Mouse (Mus musculus) ovary, postnatal 36 days (tissue): ENCODE results near the gene Mycn.

Source experiments
- DNase-seq: peaks from one replicate; pipeline ENCODE4 v3.0.0; 2022; ENCODE audit warnings: low spot score, mixed read lengths

Mycn gene

DNA sequence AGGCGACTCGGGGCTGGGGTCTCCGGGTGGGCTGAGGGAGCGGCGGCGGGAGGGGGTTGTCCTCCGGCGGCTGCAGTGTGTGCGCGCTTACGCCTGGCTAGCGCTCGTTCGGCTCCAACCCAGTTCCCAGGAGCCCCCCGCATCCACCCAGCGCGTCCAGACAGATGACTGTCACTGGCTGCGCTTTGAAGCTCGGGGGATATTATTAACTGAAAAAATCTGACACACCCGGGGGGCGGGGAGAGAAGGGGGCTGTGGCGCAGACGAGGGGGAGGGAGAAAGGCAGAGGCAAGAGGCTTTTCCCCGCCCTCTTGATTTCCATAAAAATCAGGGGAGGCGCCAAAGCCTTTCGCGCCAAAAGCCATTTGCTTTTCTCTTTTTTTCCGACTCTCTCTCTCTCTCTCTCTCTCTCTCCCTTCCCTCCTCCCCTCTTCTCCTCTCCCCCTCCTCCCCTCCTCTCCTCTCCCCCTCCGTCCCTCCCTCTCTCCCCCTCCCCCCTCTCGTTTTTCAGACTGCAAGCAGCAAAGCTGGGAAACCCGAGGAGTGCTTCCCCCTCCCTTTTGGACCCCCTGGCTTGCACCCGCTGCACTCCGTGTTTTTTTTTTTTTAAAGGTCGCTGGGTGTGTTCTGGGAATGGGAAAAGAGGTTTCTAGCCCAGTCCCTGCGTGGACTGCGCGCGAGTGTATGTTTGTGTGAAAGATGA, at the start of gene Mycn:
Gene Mycn (minus strand): TSS at position 254 of the 703 bp plus-strand sequence.
- DNase-seq: peak; percentile 81

DNA sequence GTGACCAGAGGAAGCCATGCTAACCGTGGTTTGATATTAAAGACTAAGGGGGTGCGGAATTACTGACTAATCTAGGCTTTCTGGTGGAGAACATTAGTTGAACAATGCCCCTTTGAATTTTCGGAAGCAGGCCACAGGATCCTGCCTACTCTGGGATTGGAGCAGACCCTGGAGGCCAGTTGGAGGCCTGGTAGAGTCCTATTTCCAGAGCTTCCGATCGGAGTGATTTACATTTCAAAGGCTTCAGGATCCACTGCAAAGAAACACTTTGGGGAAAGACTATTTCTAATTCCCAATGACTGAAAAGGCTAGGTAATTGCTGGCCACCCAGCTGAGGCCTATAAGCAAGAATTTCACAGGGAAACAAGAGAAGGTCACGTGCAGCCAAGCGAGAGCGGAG, 45.7 kb upstream of the Mycn start:
- no peak for DNase-seq

DNA sequence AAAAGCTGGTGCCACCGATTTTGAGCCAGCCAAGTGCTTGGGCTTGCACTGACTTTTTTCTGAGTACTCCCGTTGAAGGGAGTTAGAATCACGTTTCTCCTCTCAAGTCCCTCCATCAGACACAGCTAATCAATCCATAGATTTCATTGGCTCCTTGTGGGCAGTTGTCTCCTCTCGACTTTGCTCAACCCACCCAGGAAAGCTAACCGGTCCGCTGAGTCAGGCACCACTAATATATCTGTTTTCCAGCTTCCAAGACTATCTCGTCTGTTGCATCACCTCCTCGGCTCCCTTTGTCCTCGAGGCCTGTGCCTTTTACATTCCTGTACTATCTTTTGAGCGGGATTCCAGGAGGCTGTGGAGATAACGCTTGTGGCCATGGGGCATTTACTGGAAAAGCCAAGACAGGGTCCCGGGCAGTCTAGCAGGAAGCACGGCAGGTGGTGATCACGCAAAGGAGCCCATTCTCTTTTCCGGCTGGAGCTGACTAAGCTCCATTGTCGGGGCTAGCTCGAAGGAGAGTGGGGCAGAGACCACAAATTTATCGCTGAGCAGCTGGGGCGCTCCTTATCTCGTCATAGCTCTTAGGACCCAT, 45.0 kb upstream of the Mycn start:
- no peak for DNase-seq

DNA sequence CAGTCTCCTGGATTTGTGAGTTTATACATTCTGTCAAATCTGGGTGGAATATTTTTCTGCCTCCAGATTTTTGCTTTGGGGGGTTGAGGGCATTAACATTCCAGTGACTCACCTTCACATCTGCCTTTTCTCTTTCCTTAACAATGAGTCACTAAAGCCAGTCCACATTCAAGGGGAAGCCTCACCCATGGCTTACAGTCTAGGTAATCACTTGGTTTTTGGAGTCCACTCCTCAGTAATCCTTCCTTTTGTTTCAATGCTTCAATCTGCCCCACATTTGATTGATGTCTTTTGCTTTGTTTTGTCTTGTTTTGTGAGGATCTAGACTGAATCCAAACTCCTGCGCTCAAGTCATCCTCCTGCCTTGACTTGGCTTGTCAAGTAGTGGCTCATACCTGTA, 41.3 kb upstream of the Mycn start:
- no peak for DNase-seq

DNA sequence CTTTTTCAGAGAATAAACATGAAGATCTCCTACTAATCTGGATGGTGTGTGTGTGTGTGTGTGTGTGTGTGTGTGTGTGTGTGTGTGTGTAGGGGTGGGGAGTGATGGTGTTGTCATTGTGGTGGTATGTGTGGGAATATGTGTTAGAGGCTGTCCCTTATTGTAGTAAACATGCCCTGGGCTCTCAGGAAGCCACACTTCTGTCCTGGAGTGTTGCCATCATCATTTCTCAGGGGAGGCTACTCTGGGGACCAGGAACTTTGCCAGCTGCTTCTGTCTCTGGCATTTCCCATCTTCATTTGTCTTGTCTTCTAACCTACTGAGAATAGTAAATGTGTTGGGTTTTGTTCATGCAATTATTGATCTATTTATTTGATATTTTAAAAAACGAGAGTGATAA, 33.7 kb upstream of the Mycn start:
- DNase-seq: no peak

DNA sequence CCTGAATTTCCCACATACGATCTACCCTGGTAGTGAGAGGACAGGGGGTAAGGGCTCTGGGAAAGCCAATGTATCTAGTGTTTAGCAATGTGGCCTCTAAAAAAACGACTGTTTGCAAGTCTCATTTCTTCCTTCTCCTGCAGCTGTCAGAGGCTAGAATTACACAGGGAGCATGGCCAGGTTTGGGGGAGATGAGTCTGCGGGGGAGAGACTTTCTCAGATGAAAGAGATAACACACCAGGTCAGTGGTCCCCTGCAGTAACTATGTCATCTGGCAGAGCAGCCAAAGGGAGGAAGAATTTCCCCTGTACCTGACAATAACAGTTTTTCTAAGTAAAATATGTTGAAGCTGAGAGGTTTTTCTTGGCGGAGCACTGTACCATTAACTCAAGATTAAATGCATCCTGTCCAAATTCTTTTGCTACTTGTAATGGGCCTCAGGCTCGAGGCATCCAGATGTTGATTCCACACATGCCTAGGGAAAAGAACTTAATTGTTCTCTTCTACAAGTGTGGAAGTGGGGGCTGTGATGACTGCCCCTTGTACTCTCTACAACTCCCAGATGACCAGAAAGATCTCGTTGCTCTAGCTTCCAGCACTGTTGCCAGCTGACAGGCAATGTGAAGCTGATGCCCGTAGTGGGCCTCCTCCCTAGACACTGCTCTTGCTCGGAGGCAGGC, 31.2 kb upstream of the Mycn start:
- no peak for DNase-seq

DNA sequence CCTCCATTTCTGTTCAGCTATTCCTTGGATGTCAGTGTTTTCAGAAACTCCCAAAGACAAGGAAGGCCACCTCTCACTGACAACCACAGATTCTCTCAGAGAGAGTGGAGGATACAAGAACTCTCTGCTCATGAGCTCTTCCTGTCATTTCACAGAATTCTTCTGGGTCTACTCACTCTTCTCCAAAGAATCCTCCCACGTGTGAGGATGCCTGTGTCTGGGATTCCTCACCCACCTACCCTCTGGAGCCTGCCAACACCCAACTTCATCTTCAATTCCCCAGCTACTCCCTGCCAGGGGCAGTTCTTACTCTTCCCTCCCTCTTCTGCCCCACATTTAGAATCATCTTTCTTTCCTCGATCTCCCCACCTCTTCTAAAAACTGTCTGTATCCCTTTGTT, 26.2 kb upstream of the Mycn start:
- no peak for DNase-seq

DNA sequence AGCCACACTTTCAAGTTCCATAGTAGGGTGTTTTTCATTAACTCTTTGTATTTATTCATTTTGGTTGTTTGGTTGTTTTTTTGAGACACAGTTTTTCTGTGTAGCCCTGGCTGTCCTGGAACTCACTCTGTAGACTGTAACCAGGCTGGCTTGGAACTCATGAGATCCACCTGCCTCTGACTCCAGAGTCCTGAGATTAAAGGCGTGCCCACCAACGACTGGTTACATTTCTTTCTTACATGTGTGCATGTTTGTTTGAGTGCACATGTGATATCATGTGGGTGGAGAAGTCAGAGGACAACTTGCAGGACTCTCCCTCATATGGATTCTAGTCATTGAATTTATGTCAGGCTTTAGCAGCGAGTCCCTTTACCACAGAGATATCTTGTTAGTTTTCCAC, 23.1 kb upstream of the Mycn start:
- no peak for DNase-seq

DNA sequence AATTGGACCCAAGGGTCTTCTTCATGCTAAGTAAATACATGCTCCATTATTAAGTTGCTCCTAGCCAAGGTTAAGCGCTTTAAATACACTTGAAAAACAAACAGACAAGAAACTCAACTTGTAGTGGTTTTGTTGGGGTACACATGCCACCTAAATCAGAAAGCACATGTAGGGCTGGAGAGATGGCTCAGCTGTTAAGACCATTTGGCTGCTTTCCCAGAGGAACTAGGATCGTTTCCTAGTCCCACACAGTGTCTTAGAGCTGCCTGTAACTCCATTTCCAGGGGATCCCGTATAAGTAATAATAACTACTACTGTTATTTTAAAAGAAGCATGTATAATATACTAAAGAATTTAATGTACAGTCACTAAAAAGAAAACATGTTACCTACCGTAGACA, 5.9 kb upstream of the Mycn start:
- DNase-seq: no peak

DNA sequence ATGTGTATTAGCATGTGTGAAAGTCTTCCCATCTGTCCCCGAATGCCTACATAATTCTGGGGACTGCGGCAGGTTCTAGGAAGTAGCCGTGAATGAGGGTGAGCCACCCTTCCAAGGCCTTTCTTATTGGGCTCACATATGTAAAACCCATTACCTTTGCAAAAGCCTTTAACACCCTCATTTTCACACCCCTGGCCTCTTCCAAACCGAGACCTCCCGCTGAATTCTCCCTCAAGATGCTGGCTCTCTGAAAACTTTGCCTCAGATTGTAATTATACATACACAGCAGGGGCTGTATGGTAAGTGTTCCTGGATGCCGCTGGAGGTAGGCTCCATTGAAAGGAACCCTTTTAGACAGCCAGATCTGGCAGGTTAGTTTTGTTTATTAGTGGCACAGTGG, 1.6 kb upstream of the Mycn start:
- no peak for DNase-seq

DNA sequence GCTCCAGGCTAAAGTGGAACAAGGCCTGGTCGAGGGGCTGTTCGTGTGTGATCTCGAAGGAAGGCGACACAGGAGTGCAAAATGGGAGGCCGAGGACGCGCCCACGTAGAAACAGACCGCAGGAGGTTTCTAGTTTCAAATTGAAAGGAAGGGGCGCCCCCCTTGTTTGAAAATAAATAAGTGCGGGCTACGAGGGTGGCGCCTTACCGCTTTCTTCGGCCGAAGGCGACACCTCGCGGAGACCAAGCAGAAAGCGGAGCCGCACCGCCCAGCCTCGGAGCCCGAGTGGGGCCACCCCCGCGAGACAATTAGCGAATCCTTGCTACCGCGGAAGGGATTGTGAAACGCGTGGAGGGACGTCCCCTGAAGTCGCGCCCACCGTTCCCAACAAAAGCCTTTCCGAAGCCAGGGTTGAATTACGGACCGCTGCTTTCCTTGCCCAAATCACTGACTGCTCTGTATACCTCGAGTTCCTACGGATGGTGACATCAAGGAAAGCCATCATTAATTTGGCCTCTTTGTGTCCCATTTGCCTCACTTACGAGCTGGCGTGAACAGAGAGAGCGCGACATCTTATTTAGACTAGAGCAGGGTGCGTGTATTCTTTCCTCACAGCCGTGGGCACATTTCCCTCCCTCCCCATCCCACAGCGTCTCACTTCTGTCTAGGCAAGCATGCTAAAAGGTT, 793 bp upstream of the Mycn start:
- peak; percentile 84 for DNase-seq

DNA sequence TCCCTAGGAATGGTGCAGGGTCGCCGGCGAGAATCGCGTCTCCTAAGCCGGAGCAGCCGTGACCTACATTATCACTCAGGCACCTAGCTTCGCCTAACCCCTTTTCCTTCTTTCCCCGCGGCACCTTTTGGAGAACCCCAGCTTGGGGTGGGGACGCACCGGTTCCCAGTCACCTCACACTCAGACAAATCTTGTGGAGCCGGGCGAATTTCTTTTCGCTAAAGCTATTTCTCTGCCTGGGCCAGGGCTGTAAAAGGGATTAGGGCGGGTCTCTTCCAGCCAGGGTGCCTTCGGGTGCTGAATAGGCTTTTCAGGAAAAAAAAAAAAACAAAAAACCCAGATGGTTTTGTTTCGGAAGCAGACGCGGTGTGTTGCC, 597 bp downstream of the Mycn start:
- peak; percentile 18 for DNase-seq

DNA sequence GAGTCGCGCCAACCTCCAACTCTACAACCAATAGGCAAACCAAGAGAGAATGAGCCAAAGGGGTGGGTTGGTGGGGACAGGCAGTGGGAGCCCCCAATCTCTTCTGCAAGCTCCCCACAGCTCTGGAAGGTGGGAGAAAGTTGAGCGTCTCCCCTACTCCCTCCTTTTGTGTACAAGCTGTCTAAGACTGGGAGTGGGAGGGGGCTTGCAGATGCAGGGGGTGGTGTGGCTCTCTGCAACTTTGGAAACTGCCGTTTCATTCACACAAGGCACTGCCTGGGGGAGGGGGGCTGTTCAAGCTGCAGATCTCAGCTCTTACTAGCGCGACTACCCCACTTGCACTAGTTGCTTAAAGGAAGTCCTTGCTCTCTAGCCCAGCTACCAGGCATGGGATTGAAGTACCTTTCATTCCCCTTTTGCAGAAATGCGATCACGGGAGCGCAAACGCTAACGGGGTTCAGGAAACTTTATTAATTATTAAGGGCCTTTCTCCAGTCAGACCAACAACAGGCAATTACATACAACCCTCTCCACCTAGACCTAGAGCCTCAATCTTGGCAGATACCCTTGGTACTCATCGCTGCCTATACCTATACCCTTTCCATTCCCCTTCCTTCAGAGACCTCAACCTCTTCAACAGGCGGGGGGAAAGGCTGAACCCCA, 1.1 kb downstream of the Mycn start:
- DNase-seq: peak; percentile 35

DNA sequence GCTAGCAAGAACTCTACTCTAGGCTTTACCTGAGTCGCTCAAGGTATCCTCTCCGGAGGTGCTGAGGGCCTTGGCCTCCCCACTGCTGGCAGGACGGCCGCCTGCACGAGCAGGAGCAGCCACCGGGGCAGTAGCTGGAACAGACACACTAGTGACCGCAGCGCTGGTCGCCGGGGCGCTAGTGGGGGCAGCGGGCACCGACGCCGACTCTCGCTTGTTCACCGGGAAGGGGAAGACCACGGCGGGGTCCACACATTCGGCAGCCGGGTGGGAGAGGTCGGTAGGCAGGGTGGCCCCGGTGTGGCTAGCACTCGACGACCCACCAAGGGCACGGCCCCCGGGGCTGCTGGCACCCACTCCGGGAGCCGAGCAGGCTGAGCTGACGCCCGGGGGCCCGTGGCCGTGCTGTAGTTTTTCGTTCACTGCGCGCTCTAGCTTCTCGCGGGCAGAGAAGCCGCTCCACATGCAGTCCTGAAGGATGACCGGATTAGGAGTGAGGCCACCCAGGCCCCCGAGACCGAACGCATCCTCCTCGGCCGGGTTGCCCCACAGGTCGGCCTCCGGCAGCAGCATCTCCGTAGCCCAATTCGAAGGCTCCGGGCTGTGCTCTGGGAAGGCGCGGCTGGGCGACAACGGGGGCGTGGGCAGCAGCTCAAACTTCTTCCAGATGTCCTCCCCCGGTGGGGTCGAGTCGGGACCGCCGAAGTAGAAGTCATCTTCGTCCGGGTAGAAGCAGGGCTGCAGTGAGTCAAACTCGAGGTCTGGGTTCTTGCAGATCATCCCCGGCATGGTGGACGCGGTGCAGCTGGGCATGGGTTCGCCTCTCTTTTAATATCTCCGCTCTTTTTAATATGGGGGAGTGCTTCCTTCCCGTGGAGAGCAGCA, 1.9 kb downstream of the Mycn start:
- peak; percentile 35 for DNase-seq

DNA sequence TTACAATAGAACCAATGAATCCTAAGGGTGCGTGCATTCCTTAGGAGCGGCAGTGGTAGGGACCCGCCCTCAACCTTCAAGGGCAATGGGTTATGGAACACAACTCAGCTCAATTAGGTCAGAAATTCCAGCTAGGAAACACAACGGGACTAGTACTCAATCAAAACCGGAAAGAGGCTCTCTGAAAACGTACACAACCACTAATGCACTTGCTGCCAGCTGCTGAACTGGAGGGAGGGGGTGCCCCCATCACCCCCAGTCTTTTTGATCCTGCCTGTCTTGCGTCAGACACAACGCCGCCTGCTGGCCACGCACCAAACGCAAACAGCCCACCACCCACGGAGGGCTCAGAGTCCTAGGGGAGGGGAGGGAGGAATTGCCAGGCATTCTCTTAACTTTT, 2.9 kb downstream of the Mycn start:
- peak; percentile 71 for DNase-seq

DNA sequence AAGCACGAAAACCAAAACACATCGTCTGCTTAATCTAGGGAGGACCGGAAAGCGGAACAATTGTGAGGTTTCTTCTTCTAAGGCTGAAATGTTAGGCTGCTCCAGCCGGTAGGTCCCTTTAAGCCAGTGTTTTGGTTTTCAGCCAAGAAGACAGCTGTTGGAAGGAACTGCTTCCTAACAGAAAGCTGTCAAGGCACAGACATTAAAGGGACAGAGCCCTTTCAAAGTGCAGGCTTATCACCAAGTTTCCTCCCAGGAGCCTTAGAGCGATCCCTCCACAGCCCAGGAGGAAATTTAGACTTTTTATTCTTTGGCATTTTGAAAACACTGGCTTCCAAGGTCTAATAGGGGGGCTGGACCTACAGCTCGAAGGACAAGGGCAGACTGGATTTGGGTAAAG, 3.4 kb downstream of the Mycn start:
- DNase-seq: no peak

DNA sequence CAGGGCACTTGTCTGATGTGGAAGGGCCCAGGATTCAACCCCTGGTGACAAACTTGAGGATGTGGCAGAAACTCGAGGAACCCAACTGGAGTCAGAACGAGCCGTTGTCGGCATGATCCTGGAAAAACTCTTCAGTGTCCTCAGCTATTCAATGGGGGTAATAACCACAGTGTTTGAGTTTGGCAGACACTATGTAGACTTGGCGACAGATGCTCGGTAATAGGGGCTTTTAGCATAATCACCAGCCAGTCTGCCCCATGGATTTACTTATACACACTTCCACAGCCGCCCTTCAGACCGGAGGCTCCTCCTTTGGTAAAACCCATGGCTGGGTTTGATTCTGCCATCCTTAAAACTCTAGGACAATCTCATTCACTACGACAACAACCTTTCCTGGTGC, 4.0 kb downstream of the Mycn start:
- DNase-seq: no peak

DNA sequence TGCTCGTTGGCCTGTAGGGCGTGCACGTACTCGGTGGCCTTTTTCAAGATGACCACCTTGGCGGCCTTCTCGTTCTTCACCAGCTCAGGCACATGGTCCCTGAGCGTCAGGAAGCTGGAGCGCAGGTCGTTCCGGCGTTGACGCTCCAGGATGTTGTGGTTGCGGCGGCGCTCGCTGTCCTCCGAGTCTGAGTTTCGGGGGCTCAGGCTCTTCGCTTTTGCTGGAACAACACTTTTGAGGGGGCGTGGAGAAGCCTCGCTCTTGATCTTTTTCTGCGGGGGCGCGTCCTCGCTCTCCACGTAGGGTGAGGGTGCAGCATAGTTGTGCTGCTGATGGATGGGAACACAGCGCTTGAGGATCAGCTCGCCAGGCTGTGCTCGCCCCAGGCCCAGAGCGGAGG, 4.6 kb downstream of the Mycn start:
- DNase-seq: no peak

DNA sequence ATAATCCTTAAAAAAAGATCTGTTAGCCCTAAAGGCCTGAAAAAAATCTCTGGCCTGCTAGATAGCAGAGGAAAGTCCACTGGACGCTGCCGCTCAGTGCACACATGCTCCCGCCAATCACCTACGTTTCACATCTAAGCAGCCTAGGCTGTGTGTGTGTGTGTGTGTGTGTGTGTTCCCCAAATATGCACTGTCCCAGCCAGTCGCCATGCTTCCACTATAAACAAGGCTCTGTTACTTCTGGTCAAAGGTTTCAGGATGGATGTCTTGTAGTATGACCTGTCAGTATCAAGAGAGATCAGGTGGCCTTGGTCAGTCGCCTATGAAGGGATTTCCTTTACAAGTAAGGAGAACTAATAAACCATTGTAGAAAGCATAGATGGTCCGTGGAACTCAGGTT, 9.5 kb downstream of the Mycn start:
- DNase-seq: no peak

DNA sequence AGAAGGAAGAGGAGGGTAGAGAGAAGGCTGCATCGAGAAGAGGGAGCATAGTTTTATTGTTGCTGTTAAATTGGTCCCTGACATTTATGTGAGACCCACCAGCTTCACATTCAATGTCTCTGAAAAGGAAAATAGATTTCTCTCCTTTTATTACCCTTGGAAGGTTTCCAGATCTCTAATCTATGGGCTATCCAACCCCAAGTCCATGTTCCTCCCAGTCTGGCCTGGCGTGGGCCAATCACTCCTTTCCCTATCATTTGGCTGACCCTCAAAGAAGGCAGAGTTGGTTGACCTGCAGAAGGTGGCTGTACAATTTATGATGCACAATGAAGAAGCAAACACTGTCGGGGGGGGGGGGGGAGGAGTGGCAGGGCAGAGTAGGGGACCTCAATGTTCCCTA, 13.5 kb downstream of the Mycn start:
- no peak for DNase-seq

DNA sequence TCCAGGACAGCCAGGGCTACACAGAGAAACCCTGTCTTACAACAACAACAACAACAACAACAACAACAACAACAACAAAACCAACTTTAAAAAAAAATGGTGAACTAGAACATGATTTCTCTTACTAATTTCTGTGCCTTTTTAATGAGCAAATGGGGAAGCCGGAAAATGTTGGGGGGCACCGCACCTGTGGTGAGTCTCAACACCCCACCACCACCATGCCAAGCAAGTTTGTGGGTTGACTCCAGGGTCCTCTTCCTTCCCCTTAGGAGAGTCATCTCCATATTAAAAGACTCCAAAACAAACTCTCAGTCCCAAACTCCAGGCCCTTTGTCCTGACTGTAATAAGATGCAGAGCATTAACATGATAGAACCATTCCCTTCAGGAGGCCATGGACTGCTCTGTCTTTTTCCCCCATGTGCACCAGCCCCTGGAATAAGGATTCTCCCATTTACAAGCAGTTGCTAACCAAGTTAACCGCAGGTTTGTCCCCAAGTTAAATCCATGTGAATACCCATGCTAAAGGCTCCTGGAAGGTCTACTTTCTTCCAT, 14.7 kb downstream of the Mycn start:
- DNase-seq: no peak
